Mouse (Mus musculus): ENCODE data around the gene Frrs1.

The Frrs1 gene

GRCm38 (mm10) chr3:116906596-116906995 is 47.3 kb downstream of the Frrs1 start:
- DNase-seq (ENCODE audit: low read depth, low spot score) = no peak

GRCm38 (mm10) chr3:116914374-116914773 is 55.1 kb downstream of the Frrs1 start:
- DNase-seq (ENCODE audit: low read depth, low spot score) = no peak

- DNase-seq (ENCODE audit: low read depth, low spot score) = no peak
These were observed 55.7 kb downstream of the Frrs1 start for GRCm38 (mm10) chr3:116914931-116915330.

GRCm38 (mm10) chr3:116917016-116917415 is 57.8 kb downstream of the Frrs1 start:
- no peak for DNase-seq (ENCODE audit: low read depth, low spot score)

- no peak for DNase-seq (ENCODE audit: low read depth, low spot score)
These were observed 62.3 kb downstream of the Frrs1 start for GRCm38 (mm10) chr3:116921535-116921934.

GRCm38 (mm10) chr3:116923042-116923441 is 63.8 kb downstream of the Frrs1 start:
- DNase-seq (ENCODE audit: low read depth, low spot score) = no peak

- DNase-seq (ENCODE audit: low read depth, low spot score) = no peak
These were observed 69.7 kb downstream of the Frrs1 start for GRCm38 (mm10) chr3:116928994-116929393.

- no peak for DNase-seq (ENCODE audit: low read depth, low spot score)
These were observed 73.9 kb downstream of the Frrs1 start for GRCm38 (mm10) chr3:116933158-116933557.

- no peak for DNase-seq (ENCODE audit: low read depth, low spot score)
These were observed 77.8 kb downstream of the Frrs1 start for GRCm38 (mm10) chr3:116936934-116937691.

- DNase-seq (ENCODE audit: low read depth, low spot score) = no peak
These were observed 81.7 kb downstream of the Frrs1 start for GRCm38 (mm10) chr3:116940804-116941558.

- no peak for DNase-seq (ENCODE audit: low read depth, low spot score)
These were observed 82.4 kb downstream of the Frrs1 start for GRCm38 (mm10) chr3:116941559-116942117.

GRCm38 (mm10) chr3:116942751-116943150 is 83.5 kb downstream of the Frrs1 start:
- DNase-seq (ENCODE audit: low read depth, low spot score) = no peak

GRCm38 (mm10) chr3:116943422-116943821 is 84.2 kb downstream of the Frrs1 start:
- no peak for DNase-seq (ENCODE audit: low read depth, low spot score)

- no peak for DNase-seq (ENCODE audit: low read depth, low spot score)
These were observed 87.2 kb downstream of the Frrs1 start for GRCm38 (mm10) chr3:116946476-116946875.

- no peak for DNase-seq (ENCODE audit: low read depth, low spot score)
These were observed 91.4 kb downstream of the Frrs1 start for GRCm38 (mm10) chr3:116950665-116951115.

- DNase-seq (ENCODE audit: low read depth, low spot score) = no peak
These were observed 92.2 kb downstream of the Frrs1 start for GRCm38 (mm10) chr3:116951489-116951888.

GRCm38 (mm10) chr3:116952242-116952899 is 93.1 kb downstream of the Frrs1 start:
- no peak for DNase-seq (ENCODE audit: low read depth, low spot score)

- no peak for DNase-seq (ENCODE audit: low read depth, low spot score)
These were observed 94.1 kb downstream of the Frrs1 start for GRCm38 (mm10) chr3:116953366-116953765.

GRCm38 (mm10) chr3:116955061-116955460 is 95.8 kb downstream of the Frrs1 start:
- DNase-seq (ENCODE audit: low read depth, low spot score) = no peak
